Mouse (Mus musculus) MEL (cell line): ENCODE results near the gene Mlc1. TPM values are rescaled to one million over a fixed set of nuclear protein-coding genes. Genes with fewer than 3 reads are reported as not detected.

Experiments used
- DNase-seq: peaks from one replicate; pipeline ENCODE4 v3.0.0; 2011; ENCODE audit warnings: low read depth, low spot score
- H3K27ac ChIP-seq: 2 replicates; pipeline ENCODE4 v1.5.1; 2012; ENCODE audit warnings: low read depth, mild to moderate bottlenecking, control low read depth, low read length, moderate library complexity; ENCODE audit not compliant: control insufficient read depth
- H3K27me3 ChIP-seq, 2 experiments: fragments of 150-350 bp in 1 of 2; sonication (generic) in 1 of 2; 2 replicates each; pipeline ENCODE4 v1.6.1; 2012; ENCODE audit warnings: low read length in 2 of 2, mild to moderate bottlenecking in 2 of 2, improper control_type of control experiment in 1 of 2, moderate library complexity in 1 of 2; ENCODE audit not compliant: insufficient read depth in 2 of 2, control insufficient read depth in 1 of 2
- H3K36me3 ChIP-seq, 2 experiments: 2 replicates each; pipeline ENCODE4 v1.6.1; 2012 to 2014; ENCODE audit warnings: low read length in 2 of 2, improper control_type of control experiment in 1 of 2, inconsistent platforms in 1 of 2, mild to moderate bottlenecking in 1 of 2; ENCODE audit not compliant: insufficient read depth in 2 of 2, control insufficient read depth in 1 of 2
- H3K4me1 ChIP-seq, 2 experiments: fragments of 150-350 bp in 1 of 2; sonication (generic) in 1 of 2; 2 replicates each; pipeline ENCODE4 v1.6.1; 2012; ENCODE audit warnings: low read length in 2 of 2, improper control_type of control experiment in 1 of 2, mild to moderate bottlenecking in 1 of 2; ENCODE audit not compliant: insufficient read depth in 2 of 2, control insufficient read depth in 1 of 2
- H3K4me3 ChIP-seq, 2 experiments: fragments of 150-350 bp in 1 of 2; sonication (generic) in 1 of 2; 2 replicates each; pipeline ENCODE4 v1.5.1; 2012; ENCODE audit warnings: low read depth in 2 of 2, low read length in 2 of 2, mild to moderate bottlenecking in 2 of 2, moderate library complexity in 2 of 2, control low read depth in 1 of 2, improper control_type of control experiment in 1 of 2; ENCODE audit not compliant: control insufficient read depth in 1 of 2, insufficient read depth in 1 of 2
- H3K79me2 ChIP-seq: 2 replicates; pipeline ENCODE4 v1.6.1; 2012; ENCODE audit warnings: mild to moderate bottlenecking, low read length, moderate library complexity; ENCODE audit not compliant: control insufficient read depth, poor library complexity, insufficient read depth
- H3K9ac ChIP-seq: 2 replicates; pipeline ENCODE4 v1.6.1; 2012; ENCODE audit warnings: low read depth, mild to moderate bottlenecking, control low read depth, low read length, moderate library complexity; ENCODE audit not compliant: control insufficient read depth, poor library complexity, severe bottlenecking
- H3K9me3 ChIP-seq: fragments of 150-350 bp; sonication (generic); replicated peaks from 2 replicates; pipeline ENCODE4 v1.6.1; 2012; ENCODE audit warnings: mild to moderate bottlenecking, low read length, improper control_type of control experiment, moderate library complexity; ENCODE audit not compliant: insufficient read depth
- CHD2 ChIP-seq: IDR thresholded peaks from 2 replicates; pipeline ENCODE4 v1.6.1; 2011; ENCODE audit warnings: low read length, improper control_type of control experiment
- ELF1 ChIP-seq: IDR thresholded peaks from 2 replicates; pipeline ENCODE4 v1.6.1; 2014; ENCODE audit warnings: low read depth, mild to moderate bottlenecking, inconsistent platforms, low read length, improper control_type of control experiment, moderate library complexity
- EP300 ChIP-seq, 2 experiments: IDR thresholded peaks; 2 replicates each; pipeline ENCODE4 v1.6.1; 2011; ENCODE audit warnings: improper control_type of control experiment in 2 of 2, low read length in 2 of 2, low read depth in 1 of 2, mild to moderate bottlenecking in 1 of 2
- ETS1 ChIP-seq: IDR thresholded peaks from 2 replicates; pipeline ENCODE4 v1.6.1; 2012; ENCODE audit warnings: low read depth, mild to moderate bottlenecking, inconsistent platforms, low read length, improper control_type of control experiment, moderate library complexity
- GABPA ChIP-seq: IDR thresholded peaks from 2 replicates; pipeline ENCODE4 v1.6.1; 2012; ENCODE audit warnings: low read depth, mild to moderate bottlenecking, inconsistent platforms, low read length, improper control_type of control experiment, moderate library complexity
- JUND ChIP-seq: IDR thresholded peaks from 2 replicates; pipeline ENCODE4 v1.6.1; 2011; ENCODE audit warnings: low read depth, mild to moderate bottlenecking, improper control_type of control experiment, low read length
- KAT2A ChIP-seq: conservative IDR thresholded peaks from 2 replicates; pipeline ENCODE4 v1.6.1; 2012; ENCODE audit warnings: low read depth, low read length, improper control_type of control experiment, inconsistent platforms
- MAFK ChIP-seq: IDR thresholded peaks from 2 replicates; pipeline ENCODE4 v1.6.1; 2011; ENCODE audit warnings: low read depth, mild to moderate bottlenecking, low read length, improper control_type of control experiment, borderline replicate concordance
- MAX ChIP-seq: IDR thresholded peaks from 2 replicates; pipeline ENCODE4 v1.6.1; 2011; ENCODE audit warnings: low read length, improper control_type of control experiment
- MAZ ChIP-seq: IDR thresholded peaks from 2 replicates; pipeline ENCODE4 v1.6.1; 2012; ENCODE audit warnings: low read depth, mild to moderate bottlenecking, inconsistent platforms, low read length, improper control_type of control experiment
- MEF2A ChIP-seq: IDR thresholded peaks from 2 replicates; pipeline ENCODE4 v1.6.1; 2014; ENCODE audit warnings: low read depth, mild to moderate bottlenecking, inconsistent platforms, low read length, improper control_type of control experiment; ENCODE audit not compliant: poor library complexity, insufficient replicate concordance, severe bottlenecking; ENCODE audit errors: extremely low read depth
- MXI1 ChIP-seq: IDR thresholded peaks from 2 replicates; pipeline ENCODE4 v1.6.1; 2011; ENCODE audit warnings: mild to moderate bottlenecking, low read depth, low read length, improper control_type of control experiment
- MYC ChIP-seq: IDR thresholded peaks from 2 replicates; pipeline ENCODE4 v1.6.1; 2011; ENCODE audit warnings: low read depth, mild to moderate bottlenecking, low read length, improper control_type of control experiment, moderate library complexity
- POLR2A ChIP-seq, 2 experiments: IDR thresholded peaks; 2 replicates each; pipeline ENCODE4 v1.6.1; 2011 to 2012; ENCODE audit warnings: low read length in 2 of 2, mild to moderate bottlenecking in 2 of 2, control low read depth in 1 of 2, improper control_type of control experiment in 1 of 2, low read depth in 1 of 2, moderate library complexity in 1 of 2; ENCODE audit not compliant: control insufficient read depth in 1 of 2, insufficient read depth in 1 of 2, poor library complexity in 1 of 2
- POLR2AphosphoS2 ChIP-seq: IDR thresholded peaks from 2 replicates; pipeline ENCODE4 v1.6.1; 2011; ENCODE audit warnings: low read length, improper control_type of control experiment
- RAD21 ChIP-seq: IDR thresholded peaks from 2 replicates; pipeline ENCODE4 v1.6.1; 2011; ENCODE audit warnings: mild to moderate bottlenecking, low read depth, low read length, improper control_type of control experiment
- RCOR1 ChIP-seq: IDR thresholded peaks from 2 replicates; pipeline ENCODE4 v1.6.1; 2012; ENCODE audit warnings: low read depth, mild to moderate bottlenecking, inconsistent platforms, low read length, improper control_type of control experiment
- SIN3A ChIP-seq: IDR thresholded peaks from 2 replicates; pipeline ENCODE4 v1.6.1; 2012; ENCODE audit warnings: low read length, improper control_type of control experiment, inconsistent platforms
- SMC3 ChIP-seq: IDR thresholded peaks from 2 replicates; pipeline ENCODE4 v1.6.1; 2011; ENCODE audit warnings: low read depth, low read length, improper control_type of control experiment
- TAL1 ChIP-seq: IDR thresholded peaks from 2 replicates; pipeline ENCODE4 v1.6.1; 2012; ENCODE audit warnings: mild to moderate bottlenecking, inconsistent platforms, low read length, moderate library complexity, mixed read lengths
- TCF12 ChIP-seq: IDR thresholded peaks from 2 replicates; pipeline ENCODE4 v1.6.1; 2014; ENCODE audit warnings: low read depth, mild to moderate bottlenecking, inconsistent platforms, low read length, improper control_type of control experiment, moderate library complexity
- UBTF ChIP-seq: IDR thresholded peaks from 2 replicates; pipeline ENCODE4 v1.6.1; 2012; ENCODE audit warnings: low read depth, mild to moderate bottlenecking, inconsistent platforms, low read length, improper control_type of control experiment, moderate library complexity, borderline replicate concordance; ENCODE audit not compliant: insufficient read depth
- USF1 ChIP-seq: IDR thresholded peaks from 2 replicates; pipeline ENCODE4 v1.6.1; 2014; ENCODE audit warnings: low read depth, mild to moderate bottlenecking, inconsistent platforms, low read length, improper control_type of control experiment, moderate library complexity
- USF2 ChIP-seq, 2 experiments: IDR thresholded peaks; 2 replicates each; pipeline ENCODE4 v1.6.1; 2011 to 2012; ENCODE audit warnings: improper control_type of control experiment in 2 of 2, low read length in 2 of 2, borderline replicate concordance in 1 of 2, inconsistent platforms in 1 of 2, low read depth in 1 of 2, mild to moderate bottlenecking in 1 of 2; ENCODE audit not compliant: insufficient read depth in 1 of 2
- ZKSCAN1 ChIP-seq: IDR thresholded peaks from 2 replicates; pipeline ENCODE4 v1.6.1; 2012; ENCODE audit warnings: low read depth, mild to moderate bottlenecking, inconsistent platforms, low read length, improper control_type of control experiment, moderate library complexity
- polyA plus RNA-seq, 2 experiments: library from polyadenylated mRNA; stranded (reverse) in 1 of 2; unstranded in 1 of 2; fragments of >175 nt in 1 of 2; fragments of >200 nt in 1 of 2; gene quantifications; 2 replicates each; pipeline versions ENCODE4 v1.2.1 to v1.2.4; 2012; ENCODE audit warnings: low replicate concordance in 2 of 2, low read depth in 1 of 2; ENCODE audit not compliant: insufficient read length in 2 of 2, insufficient read depth in 1 of 2, missing spikeins in 1 of 2
- total RNA-seq: library from RNA; depleted of rRNA; stranded (reverse); fragments of 300-350 nt; gene quantifications from 2 replicates; pipeline ENCODE4 v1.2.3, GENCODE M21; 2012

The Mlc1 gene
- total and polyA plus RNA-seq, 3 experiments: not detected

- no peak overlapping the region for H3K27ac ChIP-seq
- H3K4me3 ChIP-seq: no peak overlapping the region
Observed at GRCm38 (mm10) chr15:88920065-88920464, 58.7 kb downstream of the Mlc1 start.

GRCm38 (mm10) chr15:88919328-88919727, 59.5 kb downstream of the Mlc1 start:
- H3K4me3 ChIP-seq: no peak overlapping the region
- no peak overlapping the region for H3K9ac ChIP-seq
- no peak overlapping the region for H3K27ac ChIP-seq
- H3K79me2 ChIP-seq: no peaks in the 10 kb centered on the region
- H3K9me3 ChIP-seq: no peaks in the 10 kb centered on the region
- no peak for DNase-seq
- peaks cover 0 to 8% of the 10 kb centered on the region in 2 experiments; a peak in 2 of 4 replicates for H3K27me3 ChIP-seq
- TF ChIP-seq ELF1 (no peak), TAL1 (no peak), RCOR1 (no peak), USF2 (IDR thresholded peaks at IDR 0.05; ENCODE audit: borderline replicate concordance in 1 of 2, insufficient read depth in 1 of 2, low read depth in 1 of 2, low read length in 2 of 2) (no peak), USF1 (no peak)
- no peaks in the 10 kb centered on the region for H3K4me1 ChIP-seq
- no peaks in the 10 kb centered on the region for H3K36me3 ChIP-seq

More at GRCm38 (mm10) chr15:88920065-88920464, 58.7 kb downstream of the Mlc1 start:
- no peaks in the 10 kb centered on the region for H3K36me3 ChIP-seq
- no peaks in the 10 kb centered on the region for H3K9me3 ChIP-seq
- no peaks in the 10 kb centered on the region for H3K79me2 ChIP-seq
- TF ChIP-seq MAZ: no peak
- TF ChIP-seq RCOR1: no peak
- TF ChIP-seq JUND: no peak
- TF ChIP-seq KAT2A: no peak
- no peak for TF ChIP-seq MAFK
- no peak for TF ChIP-seq SMC3
- TF ChIP-seq TCF12: no peak
- no peak for TF ChIP-seq MYC
- no peak for TF ChIP-seq EP300 (IDR thresholded peaks at IDR 0.05; ENCODE audit: low read depth in 1 of 2, low read length in 2 of 2)
- TF ChIP-seq POLR2A (IDR thresholded peaks at IDR 0.05; ENCODE audit: control insufficient read depth in 1 of 2, insufficient read depth in 1 of 2, low read depth in 1 of 2, low read length in 2 of 2, poor library complexity in 1 of 2): no peak
- no peak overlapping the region for H3K9ac ChIP-seq
- DNase-seq: no peak
- peaks cover 0 to 8% of the 10 kb centered on the region in 2 experiments; a peak in 2 of 4 replicates for H3K27me3 ChIP-seq
- H3K4me1 ChIP-seq: no peaks in the 10 kb centered on the region

GRCm38 (mm10) chr15:88917126-88917525, 61.7 kb downstream of the Mlc1 start:
- no peak for TF ChIP-seq MXI1
- TF ChIP-seq POLR2AphosphoS2: no peak
- no peak for TF ChIP-seq CHD2
- TF ChIP-seq KAT2A: no peak
- no peak for TF ChIP-seq ETS1
- no peak for TF ChIP-seq SIN3A
- no peak for TF ChIP-seq MYC
- no peak for TF ChIP-seq GABPA
- TF ChIP-seq MAFK: no peak
- TF ChIP-seq UBTF: no peak
- TF ChIP-seq EP300 (IDR thresholded peaks at IDR 0.05; ENCODE audit: low read depth in 1 of 2, low read length in 2 of 2): no peak
- TF ChIP-seq USF2 (IDR thresholded peaks at IDR 0.05; ENCODE audit: borderline replicate concordance in 1 of 2, insufficient read depth in 1 of 2, low read depth in 1 of 2, low read length in 2 of 2): no peak
- TF ChIP-seq SMC3: no peak
- TF ChIP-seq MEF2A: no peak
- TF ChIP-seq USF1: no peak
- no peak for TF ChIP-seq POLR2A (IDR thresholded peaks at IDR 0.05; ENCODE audit: control insufficient read depth in 1 of 2, insufficient read depth in 1 of 2, low read depth in 1 of 2, low read length in 2 of 2, poor library complexity in 1 of 2)
- TF ChIP-seq MAX: no peak
- no peak for TF ChIP-seq ZKSCAN1
- TF ChIP-seq RAD21: no peak
- H3K27ac ChIP-seq: no peak overlapping the region
- H3K79me2 ChIP-seq: no peaks in the 10 kb centered on the region
- H3K27me3 ChIP-seq: peaks cover 0 to 6% of the 10 kb centered on the region in 2 experiments; a peak in 2 of 4 replicates
- no peaks in the 10 kb centered on the region for H3K4me1 ChIP-seq
- no peak overlapping the region for H3K9ac ChIP-seq
- DNase-seq: no peak
- no peaks in the 10 kb centered on the region for H3K36me3 ChIP-seq
- no peak overlapping the region for H3K4me3 ChIP-seq
- H3K9me3 ChIP-seq: no peaks in the 10 kb centered on the region
